Mouse (Mus musculus) limb, embryonic 14.5 days (tissue): ENCODE results near the gene Fem1a. TPM values are rescaled to one million over a fixed set of nuclear protein-coding genes. Genes with fewer than 3 reads are reported as not detected.

Experiments used
- ATAC-seq: fragments of 200-750 bp; cut with Nextera tagmentation; 2 replicates; pipeline ENCODE4 v1.8.0; 2017; ENCODE audit warnings: low read depth, moderate number of reproducible peaks, moderate TSS enrichment; ENCODE audit not compliant: low FRiP score
- DNase-seq: peaks from one replicate; pipeline ENCODE4 v3.0.0-alpha.2; 2015; ENCODE audit warnings: low spot score
- H3K27ac ChIP-seq: fragments of 300-500 bp; sonication (generic); replicated peaks from 2 replicates; pipeline ENCODE4 v1.5.1; 2014; ENCODE audit warnings: low read depth, mild to moderate bottlenecking, low read length, moderate library complexity, mixed read lengths
- H3K27me3 ChIP-seq: fragments of 300-500 bp; sonication (generic); 2 replicates; pipeline ENCODE4 v1.6.1; 2014; ENCODE audit warnings: low read length, mixed read lengths; ENCODE audit not compliant: control insufficient read depth, insufficient read depth
- H3K36me3 ChIP-seq: fragments of 300-500 bp; sonication (generic); 2 replicates; pipeline ENCODE4 v1.6.1; 2014; ENCODE audit warnings: mild to moderate bottlenecking, low read length, moderate library complexity, mixed read lengths; ENCODE audit not compliant: control insufficient read depth, insufficient read depth
- H3K4me1 ChIP-seq: fragments of 300-500 bp; sonication (generic); 2 replicates; pipeline ENCODE4 v1.6.1; 2014; ENCODE audit warnings: antibody characterized with exemption, low read length, mixed read lengths; ENCODE audit not compliant: control insufficient read depth, insufficient read depth
- H3K4me2 ChIP-seq: fragments of 300-500 bp; sonication (generic); replicated peaks from 2 replicates; pipeline ENCODE4 v1.6.1; 2014; ENCODE audit warnings: low read depth, mild to moderate bottlenecking, low read length, moderate library complexity; ENCODE audit not compliant: severe bottlenecking
- H3K4me3 ChIP-seq: fragments of 300-500 bp; sonication (generic); replicated peaks from 2 replicates; pipeline ENCODE4 v1.5.1; 2014; ENCODE audit warnings: low read length
- H3K9ac ChIP-seq: fragments of 300-500 bp; sonication (generic); 2 replicates; pipeline ENCODE4 v1.6.1; 2014; ENCODE audit warnings: mild to moderate bottlenecking, low read depth, low read length, moderate library complexity; ENCODE audit not compliant: severe bottlenecking
- H3K9me3 ChIP-seq: fragments of 300-500 bp; sonication (generic); 2 replicates; pipeline ENCODE4 v1.6.1; 2016; ENCODE audit warnings: low read length; ENCODE audit not compliant: control insufficient read depth
- POLR2A ChIP-seq: fragments of 200-500 bp; IDR thresholded peaks from 2 replicates; pipeline ENCODE4 v1.8.0; 2012; ENCODE audit warnings: inconsistent platforms, mild to moderate bottlenecking, moderate library complexity, borderline replicate concordance; ENCODE audit not compliant: insufficient read depth, insufficient read length; ENCODE audit errors: extremely low read depth
- WGBS: fragments of 180-500 bp; shearing (Covaris S2); extraction: QIAGEN DNeasy Blood & Tissue Kit; methylation state at CpG from one replicate; pipeline ENCODE4 v1.1.7; 2014; 5-methylcytosine and 5-hydroxymethylcytosine counted together
- polyA plus RNA-seq, 2 experiments: library from polyadenylated mRNA; depleted of rRNA in 1 of 2; stranded (reverse) in 1 of 2; unstranded in 1 of 2; fragments of >200 nt; fragmentation: Nextera tagmentation in 1 of 2; extraction: Ambion mirVana in 1 of 2; gene quantifications; 2 replicates each; pipeline versions ENCODE4 v1.2.1 to v1.2.3; 2012 to 2014

The Fem1a gene
- polyA plus RNA-seq, 2 experiments, result 14.5 to 16.0 TPM

DNA sequence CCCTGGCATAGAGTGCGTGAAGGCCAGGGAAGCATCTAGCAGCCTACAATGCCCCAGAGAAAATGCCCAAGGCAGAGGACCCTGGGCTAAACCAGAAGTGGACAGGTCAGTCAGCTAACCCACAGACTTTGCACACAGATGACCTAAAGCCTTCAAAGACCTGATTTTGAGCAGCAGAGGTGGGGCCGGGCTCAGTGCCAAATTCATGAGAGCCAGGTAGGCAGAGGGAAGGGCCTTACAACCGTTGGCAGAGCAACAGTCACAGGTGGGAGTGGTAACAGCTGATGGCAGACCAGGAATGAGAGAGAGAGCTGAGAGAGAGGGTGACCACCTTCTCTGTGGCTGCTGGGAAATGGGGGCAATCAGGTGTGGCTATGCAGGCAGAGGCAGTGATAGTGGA, 16.0 kb downstream of the Fem1a start:
- H3K4me2 ChIP-seq, result no peak overlapping the region
- no peak for ATAC-seq
- no peak for TF ChIP-seq POLR2A
- peaks cover 18% of the 10 kb centered on the region for H3K36me3 ChIP-seq
- no peak overlapping the region for H3K9ac ChIP-seq
- no peak for DNase-seq
- H3K27ac ChIP-seq, result no peak overlapping the region
- H3K9me3 ChIP-seq, result no peaks in the 10 kb centered on the region
- peaks cover 11% of the 10 kb centered on the region for H3K4me1 ChIP-seq
- H3K4me3 ChIP-seq, result no peak overlapping the region
- H3K27me3 ChIP-seq, result no peaks in the 10 kb centered on the region
- WGBS, result 63% methylated on average over 3 of the region's 3 CpGs

DNA sequence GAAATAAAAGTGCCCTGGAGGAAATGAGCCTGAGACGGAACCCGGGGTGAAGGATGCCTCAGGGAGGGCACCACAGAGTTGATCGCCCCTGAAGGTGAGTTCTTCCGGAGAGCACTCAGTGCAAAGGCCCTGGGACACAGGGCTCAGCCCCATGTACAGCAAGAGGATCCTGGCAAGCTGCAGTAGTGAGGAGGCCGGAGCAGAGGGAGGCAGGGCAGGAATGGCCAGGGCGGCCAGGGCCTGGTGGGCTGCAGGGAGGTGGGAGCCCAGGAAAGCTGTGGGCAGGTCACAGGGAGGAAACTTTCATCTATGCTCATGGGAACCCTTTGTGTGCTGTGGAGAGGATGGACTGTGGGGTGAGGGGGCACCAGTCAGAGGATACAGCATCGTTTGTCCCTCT, 16.9 kb downstream of the Fem1a start:
- H3K27me3 ChIP-seq, result no peaks in the 10 kb centered on the region
- no peak overlapping the region for H3K4me3 ChIP-seq
- no peak overlapping the region for H3K27ac ChIP-seq
- no peak overlapping the region for H3K4me2 ChIP-seq
- DNase-seq, result no peak
- no peak overlapping the region for H3K9ac ChIP-seq
- H3K36me3 ChIP-seq, result peaks cover 19% of the 10 kb centered on the region
- 84% methylated on average over 7 of the region's 7 CpGs for WGBS
- no peak for TF ChIP-seq POLR2A
- no peak for ATAC-seq
- H3K4me1 ChIP-seq, result peaks cover 11% of the 10 kb centered on the region
- no peaks in the 10 kb centered on the region for H3K9me3 ChIP-seq

DNA sequence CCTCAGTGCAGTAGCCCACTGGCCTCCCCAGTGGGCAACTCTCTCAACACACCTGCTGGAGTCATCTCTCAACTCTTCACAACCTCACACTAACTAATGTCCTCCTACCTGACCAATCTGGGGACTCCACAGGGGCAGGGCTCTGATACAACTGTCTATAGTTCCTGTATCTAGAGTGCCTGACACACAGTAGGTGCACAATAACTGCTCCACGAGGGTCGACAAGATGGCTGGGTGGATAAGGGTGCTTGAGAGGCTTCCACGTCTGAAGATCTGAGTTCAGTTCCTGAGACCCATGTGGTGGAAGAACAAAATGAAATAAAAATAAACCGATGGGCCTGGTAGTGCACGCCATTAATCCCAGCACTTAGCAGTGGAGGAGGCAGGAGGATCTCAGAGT, 17.4 kb downstream of the Fem1a start:
- Histone ChIP-seq H3K9ac (no peak overlapping the region), H3K36me3 (peaks cover 23% of the 10 kb centered on the region), H3K4me3 (no peak overlapping the region), H3K4me2 (no peak overlapping the region), H3K4me1 (peaks cover 11% of the 10 kb centered on the region), H3K27me3 (no peaks in the 10 kb centered on the region), H3K9me3 (no peaks in the 10 kb centered on the region), H3K27ac (no peak overlapping the region)
- DNase-seq (no peak), ATAC-seq (no peak)
- no peak for TF ChIP-seq POLR2A
- WGBS, result 90% methylated on average over 5 of the region's 5 CpGs

DNA sequence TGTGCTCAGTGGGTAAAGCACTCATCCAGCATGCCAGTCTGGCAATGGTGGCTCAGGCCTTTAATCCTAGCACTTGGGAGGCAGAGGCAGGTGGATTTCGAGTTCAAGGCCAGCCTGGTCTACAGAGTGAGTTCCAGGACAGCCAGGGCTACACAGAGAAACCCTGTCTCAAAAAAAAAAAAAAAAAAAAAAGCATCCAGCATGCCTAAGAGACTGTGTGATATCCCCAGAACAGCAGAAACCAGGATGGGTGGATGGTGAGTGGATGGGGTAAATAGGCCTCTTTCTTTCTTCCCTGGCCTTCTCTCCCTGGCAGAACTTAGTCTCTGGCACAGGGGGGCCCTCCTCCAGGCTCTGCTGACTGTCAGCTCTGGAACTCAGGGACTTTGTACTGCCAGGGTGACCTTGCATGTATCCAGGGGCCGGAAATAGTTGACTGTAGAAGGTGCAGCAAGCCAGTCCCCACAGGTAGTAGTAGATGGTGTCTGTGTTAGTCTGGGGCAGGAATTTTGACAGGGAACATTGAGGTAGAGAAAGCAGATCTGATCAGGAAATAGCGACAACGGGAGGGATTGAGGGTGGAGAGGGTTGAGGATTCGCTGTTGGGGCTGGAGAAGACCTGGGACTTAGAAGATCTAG, 19.4 kb downstream of the Fem1a start:
- ATAC-seq, result no peak; the same call in 1 of the 2 replicates
- WGBS, result 24% methylated on average over 5 of the region's 5 CpGs
- Histone ChIP-seq H3K27me3 (no peaks in the 10 kb centered on the region), H3K36me3 (peaks cover 34% of the 10 kb centered on the region), H3K4me2 (peak overlapping the region; percentile 71), H3K4me3 (peak overlapping the region; percentile 59), H3K27ac (peak overlapping the region; percentile 88), H3K9me3 (no peaks in the 10 kb centered on the region), H3K4me1 (peaks cover 11% of the 10 kb centered on the region), H3K9ac (peak overlapping the region; percentile 72)
- DNase-seq, result no peak
- TF ChIP-seq POLR2A, result no peak

DNA sequence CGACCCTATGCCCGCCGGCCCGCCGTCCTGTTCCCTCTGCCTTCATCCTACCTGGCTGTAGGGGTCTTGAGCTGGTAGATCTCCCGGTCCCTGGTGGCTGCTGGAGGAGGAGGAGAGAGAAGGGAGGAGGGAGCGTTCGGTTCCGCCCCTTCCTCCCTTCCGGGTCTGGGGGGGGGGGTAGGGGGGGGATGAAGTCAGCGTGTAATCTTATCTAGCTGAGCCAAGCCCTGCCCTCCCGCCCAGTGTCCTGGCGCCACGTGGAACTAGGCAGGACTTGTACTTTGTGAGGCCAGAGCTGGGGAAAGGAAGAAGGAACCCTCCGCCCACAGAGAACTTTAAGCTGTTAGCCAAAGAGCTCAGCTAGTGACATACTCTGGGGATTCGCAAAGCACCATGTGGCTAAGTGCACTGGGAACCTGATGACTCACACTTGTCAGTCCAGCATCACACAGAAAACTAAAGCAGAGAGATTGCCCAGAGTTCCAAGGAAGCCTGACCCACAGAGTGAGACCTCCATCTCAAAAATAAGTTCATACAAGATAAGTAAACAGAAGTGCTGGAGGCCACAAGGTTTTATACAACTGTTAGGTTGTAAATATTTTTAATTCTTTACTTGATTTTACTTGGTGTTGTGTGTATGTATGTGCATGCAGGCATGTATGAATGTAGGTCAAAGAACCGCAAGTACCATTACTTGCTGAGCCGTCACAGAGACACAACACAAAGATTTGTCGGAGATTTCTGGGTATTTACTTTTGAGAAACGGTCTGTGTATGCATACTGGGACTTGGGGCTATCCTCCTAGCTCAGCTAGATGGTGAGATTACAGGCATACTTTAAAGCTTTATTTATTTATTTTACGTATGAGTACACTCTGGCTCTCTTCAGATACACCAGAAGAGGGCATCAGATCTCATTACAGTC, 20.3 kb downstream of the Fem1a start, which contains the start of gene Ticam1:
Gene Ticam1 (minus strand): TSS at position 144 of the 924 bp plus-strand sequence.
- Histone ChIP-seq H3K27ac (peak within 1 kb of the TSS; percentile 88), H3K9ac (peak within 1 kb of the TSS; percentile 72), H3K27me3 (no peaks in the 10 kb centered on the region), H3K4me3 (peak within 1 kb of the TSS; percentile 59), H3K9me3 (no peaks in the 10 kb centered on the region), H3K4me1 (peaks cover 11% of the 10 kb centered on the region), H3K4me2 (peak within 1 kb of the TSS; percentile 71), H3K36me3 (peaks cover 34% of the 10 kb centered on the region)
- 8% methylated on average over 16 of the region's 21 CpGs for WGBS
- DNase-seq, result peak; percentile 96
- peak; percentile 94 for ATAC-seq
- no peak for TF ChIP-seq POLR2A
